Mouse (Mus musculus): ENCODE measurements at regions not wholly inside any gene's neighbourhood (a gene's known extent, or its start where the extent isn't known, plus 50 kb on each side); places are given as distances from the start of the nearest gene placed in this dataset.

DNA sequence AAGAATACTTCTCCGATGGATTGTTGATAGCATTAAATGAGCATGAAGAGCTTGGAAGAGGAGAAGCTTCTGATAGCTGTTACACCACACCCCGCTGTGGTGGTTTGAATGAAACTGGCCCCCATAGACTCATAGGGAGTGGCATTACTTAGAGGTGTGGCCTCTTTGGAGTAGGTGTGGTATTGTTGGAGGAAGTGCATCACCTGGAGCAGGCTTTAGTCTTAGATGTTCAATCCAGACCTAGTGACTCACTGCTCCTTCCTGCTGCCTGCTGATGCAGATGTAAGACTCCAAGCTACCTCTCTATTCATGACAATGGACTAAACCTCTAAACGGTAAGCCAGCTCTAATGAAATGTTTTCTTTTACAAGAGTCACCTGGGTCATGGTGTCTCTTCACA is 237.1 kb upstream of the Mpped2 start:
- DNase-seq (ENCODE audit: low spot score): no peak

DNA sequence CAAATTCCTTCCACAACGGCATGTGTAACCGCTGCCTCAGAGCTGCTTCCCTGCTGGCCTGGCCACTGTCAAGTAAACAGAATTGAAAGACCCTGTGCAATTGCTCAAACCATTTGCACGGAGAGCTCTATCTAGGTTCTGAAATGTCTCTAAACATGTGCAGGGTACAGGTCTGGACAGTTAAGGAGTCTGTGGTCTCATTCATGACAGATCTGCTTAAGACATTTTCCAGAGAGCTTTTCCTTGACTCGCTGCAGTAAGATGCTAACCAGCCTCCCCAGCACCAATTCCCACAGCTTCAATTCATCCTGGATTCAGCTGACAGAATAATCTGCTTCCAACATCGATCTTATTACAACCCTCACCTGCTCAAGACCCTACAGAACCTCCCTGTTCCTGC is 235.1 kb upstream of the Mpped2 start:
- DNase-seq (ENCODE audit: low spot score): no peak

DNA sequence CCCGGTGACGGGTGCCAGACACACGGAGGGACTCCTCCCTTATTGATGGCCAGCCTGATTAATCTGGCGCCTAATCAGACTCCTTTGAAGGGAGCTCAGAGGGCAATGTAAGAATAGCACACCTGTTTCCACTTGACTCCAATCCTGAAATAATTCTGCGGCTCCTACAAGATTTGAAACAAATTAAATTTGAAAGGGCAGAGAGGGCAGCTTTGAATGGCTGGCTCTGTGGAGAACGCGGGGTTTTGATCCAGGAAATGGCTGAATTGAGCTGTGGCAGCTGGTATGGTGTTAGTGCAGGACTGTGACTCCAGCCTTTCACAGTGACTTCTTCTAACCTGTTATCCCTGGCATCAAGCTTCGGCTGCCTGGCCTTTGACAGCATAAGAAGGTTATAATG is 232.0 kb upstream of the Mpped2 start:
- DNase-seq (ENCODE audit: low spot score): no peak

DNA sequence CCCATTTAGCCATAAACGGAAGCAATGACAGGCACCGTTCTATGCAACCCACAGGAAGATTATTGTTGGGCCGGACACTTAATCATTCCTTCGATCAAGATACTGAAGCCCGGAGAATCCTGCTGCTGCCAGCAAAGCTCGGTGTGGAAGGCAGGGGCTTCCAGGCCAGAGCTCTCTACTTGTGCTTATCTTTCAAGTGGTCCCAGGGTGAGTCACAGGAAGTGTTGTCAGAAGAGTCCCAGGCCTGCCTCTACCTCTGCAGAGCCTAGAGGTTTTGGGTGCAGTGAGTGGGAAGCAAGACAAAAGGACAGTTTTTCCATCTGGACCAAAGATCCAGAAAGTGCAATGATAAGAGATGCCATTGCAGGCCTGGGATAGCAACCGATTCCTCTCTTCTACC is 231.6 kb upstream of the Mpped2 start:
- DNase-seq (ENCODE audit: low spot score): no peak

DNA sequence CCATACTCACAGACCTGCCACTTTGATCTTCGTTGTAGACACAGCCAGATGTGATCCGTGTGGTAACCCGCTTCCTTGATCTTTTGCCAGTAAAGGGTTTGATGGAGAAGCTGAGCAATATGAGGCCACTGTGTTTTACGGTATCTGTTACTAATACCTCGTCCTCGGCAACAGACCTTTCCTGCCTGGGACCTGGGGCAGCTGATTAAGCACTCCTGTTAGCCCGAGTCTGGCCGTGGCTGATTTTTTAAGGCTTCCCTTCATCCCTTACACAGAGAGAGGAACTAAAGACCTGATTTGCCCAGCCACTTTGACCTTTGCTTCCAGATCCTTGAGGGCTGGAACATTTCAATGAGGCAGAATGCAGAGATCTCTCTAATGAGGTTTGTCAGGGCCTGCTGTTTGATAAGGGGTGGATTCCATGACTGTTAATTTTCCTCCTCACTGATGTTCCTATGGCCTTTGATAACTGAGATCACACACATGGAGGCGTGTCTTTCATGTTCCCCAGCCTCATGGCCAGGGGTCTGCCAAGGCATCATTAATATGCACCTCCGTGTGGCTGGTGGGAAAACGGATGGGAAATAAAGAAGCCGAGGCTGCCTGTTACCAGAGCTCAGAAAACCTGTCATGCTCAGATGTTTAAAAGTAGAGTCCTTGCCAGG is 231.0 kb upstream of the Mpped2 start:
- no peak for DNase-seq (ENCODE audit: low spot score)

DNA sequence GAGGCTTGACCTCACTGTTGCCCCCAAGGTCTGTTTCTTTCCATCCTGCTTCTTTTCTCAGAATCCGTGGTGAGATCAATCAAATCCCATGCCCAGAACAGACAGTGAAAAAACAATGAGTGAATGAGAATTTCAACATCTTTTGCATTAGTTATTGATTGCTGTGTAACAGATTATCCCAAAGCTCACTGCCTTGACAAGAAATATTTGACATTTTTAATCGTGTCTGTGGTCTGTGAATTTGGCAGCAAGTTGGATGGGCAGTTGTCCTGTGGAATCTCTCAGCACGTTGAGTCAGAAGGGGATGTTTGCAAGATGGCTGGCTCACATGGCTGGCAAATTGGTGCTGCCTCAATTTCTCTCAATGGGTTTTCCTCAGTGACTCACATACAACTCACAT is 228.0 kb upstream of the Mpped2 start:
- DNase-seq (ENCODE audit: low spot score): no peak

DNA sequence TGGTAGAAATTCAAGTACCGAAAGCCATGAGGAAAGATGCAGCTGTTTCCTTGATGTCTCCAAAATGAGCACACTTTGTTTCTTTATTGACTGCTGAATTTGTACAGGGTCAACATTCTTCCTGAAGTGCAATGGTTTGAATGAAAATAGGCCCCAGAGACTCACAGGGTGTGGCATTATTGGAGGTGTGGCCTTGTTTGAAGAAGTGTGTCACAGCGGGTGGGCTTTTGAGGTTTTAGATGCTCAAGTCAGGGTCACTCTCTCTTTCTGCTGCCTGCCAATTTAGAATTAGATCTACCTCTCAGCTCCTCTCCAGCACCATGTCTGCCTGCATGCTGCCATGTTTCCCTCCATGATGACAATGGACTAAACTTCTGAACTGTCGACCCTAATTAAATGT is 227.2 kb upstream of the Mpped2 start:
- no peak for DNase-seq (ENCODE audit: low spot score)

DNA sequence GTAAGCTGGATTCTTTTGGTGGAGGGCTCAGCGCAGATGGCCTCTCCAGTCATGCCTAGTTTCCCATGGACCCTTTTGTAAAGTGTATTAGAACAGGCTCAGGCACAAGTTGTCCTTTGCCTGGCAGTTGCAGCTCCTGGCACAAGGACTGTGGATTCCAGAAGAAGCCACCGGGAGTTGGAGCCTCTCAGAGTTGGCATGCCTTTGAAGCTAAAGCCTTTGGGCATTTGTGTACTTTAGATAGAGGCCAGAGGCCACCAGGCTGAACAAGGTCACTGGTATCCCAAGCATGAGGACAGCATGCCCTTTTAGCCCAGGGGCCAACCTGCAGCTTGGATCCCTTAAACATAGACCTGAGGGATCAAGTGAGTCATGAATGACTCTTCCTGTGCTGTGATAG is 223.9 kb upstream of the Mpped2 start:
- DNase-seq (ENCODE audit: low spot score): no peak

DNA sequence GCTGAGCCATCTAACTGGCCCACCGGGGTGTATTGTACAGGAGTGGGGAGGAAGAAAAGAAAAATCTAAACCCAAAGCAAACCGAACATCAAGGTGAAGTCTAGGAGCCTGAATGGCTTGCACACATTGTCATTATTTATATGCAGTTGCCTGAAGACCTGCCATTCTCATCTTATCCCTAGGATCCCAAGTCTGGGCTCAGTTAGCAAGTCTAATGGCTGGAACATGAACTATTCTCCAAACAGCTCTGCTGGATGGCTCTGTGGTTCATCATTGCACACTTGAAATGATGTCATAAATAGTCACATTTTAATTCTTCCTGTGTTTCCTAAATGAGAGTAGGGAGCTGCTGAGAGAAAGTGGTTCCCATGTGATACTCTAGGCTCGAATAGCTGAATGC is 219.6 kb upstream of the Mpped2 start:
- no peak for DNase-seq (ENCODE audit: low spot score)

DNA sequence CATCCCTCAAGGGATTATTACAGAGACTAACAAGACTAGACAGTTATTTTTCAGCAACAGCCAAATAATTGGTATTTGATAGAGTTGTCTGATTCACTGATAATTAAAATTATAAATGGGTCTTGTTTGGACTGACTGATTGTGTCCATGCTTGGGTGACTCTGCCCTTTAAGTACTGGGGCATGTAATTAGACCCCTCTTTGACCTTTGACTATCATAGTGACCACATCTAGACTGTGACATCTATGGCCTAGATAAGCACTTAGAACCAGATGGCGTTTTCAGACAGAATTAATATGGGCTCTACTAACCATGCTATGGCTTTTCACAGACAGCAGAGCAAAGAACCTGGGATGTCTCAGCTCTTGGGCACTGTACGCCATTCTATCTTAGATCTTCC is 215.1 kb upstream of the Mpped2 start:
- no peak for DNase-seq (ENCODE audit: low spot score)

DNA sequence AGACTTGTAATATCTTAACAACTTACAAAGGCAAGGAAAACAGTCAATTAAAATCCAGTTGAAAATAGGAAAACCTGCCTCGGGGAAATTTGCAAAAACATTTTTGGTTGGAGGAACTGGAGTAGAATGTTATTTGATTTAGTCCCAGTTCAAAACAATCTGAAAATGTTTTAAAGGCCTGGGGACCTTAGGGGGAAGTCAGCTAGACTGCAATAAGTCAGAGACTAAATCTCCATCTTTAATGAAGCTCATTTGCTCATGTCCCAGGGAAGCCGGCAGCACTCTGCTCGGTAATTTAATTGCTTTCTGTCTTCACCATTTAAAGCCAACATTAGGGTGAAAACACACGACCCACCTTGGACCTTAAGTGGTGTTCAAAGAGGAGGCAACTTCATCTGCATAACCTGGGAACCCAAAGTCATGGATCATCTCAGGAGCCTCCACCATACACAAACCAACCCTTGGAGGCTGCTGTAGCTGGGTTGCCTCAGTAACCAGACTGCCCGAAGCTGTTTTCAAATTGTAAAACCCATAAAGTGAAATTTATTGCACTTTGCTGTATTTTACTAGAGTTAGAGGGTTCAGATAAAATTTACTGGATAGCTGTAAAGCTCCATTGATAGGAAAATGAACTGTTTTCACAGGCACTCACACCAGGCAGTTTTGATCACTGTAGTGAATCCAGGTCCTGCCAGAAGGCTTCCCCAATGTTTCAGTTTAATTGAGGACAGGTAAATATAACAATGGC is 205.6 kb upstream of the Mpped2 start:
- DNase-seq (ENCODE audit: low spot score): no peak

DNA sequence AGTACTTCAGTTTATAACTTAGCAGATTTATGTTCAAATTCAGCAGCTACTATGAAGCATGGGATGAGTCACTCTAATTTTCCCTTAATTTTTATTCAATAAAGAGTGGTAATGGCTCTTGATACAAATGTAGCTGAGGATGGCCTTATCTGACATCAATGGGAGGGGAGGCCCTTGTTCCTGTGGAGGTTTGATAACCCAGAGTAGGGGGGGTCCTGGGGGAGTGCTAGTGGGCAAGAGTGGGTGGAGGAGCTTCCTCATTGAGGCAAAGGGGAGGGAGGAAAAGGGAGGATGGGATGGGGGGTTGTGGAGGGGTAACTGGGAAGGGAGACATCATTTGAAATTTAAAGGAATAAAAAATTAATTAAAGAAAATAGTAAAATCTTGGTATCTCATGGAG is 194.3 kb upstream of the Mpped2 start:
- no peak for DNase-seq (ENCODE audit: low spot score)

DNA sequence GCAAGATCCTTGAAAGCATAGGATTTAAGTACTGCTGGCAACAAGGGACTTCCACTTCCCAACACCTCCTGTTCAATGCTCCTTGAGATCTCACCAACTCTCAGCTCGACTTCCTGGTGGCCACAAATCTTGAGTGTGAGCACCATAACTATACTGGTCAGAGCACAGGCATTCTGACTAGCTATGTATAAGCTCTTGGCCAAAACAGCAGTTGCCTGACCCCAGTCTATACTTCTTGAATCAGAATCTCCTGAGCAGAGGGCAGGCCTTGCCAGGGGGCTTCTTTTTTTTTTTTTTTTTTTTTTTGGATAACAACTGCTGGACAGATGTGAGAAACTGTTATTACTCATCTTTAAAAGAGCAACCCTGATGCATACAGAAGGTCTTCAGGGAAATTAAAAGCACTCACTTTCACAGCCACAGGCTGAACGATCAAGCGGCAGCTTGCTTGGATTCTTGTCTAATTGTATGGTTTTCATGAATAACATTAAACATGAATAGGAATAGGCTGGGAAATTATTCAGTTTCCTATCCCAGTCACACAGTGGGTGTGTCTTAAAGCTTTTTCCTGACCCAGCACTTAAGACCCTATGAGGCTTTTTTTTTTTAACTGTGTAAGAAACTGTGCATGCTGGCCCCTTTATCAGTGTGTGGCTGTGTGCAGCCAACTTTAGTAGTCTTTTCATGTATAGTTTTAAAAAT is 193.7 kb upstream of the Mpped2 start:
- no peak for DNase-seq (ENCODE audit: low spot score)

DNA sequence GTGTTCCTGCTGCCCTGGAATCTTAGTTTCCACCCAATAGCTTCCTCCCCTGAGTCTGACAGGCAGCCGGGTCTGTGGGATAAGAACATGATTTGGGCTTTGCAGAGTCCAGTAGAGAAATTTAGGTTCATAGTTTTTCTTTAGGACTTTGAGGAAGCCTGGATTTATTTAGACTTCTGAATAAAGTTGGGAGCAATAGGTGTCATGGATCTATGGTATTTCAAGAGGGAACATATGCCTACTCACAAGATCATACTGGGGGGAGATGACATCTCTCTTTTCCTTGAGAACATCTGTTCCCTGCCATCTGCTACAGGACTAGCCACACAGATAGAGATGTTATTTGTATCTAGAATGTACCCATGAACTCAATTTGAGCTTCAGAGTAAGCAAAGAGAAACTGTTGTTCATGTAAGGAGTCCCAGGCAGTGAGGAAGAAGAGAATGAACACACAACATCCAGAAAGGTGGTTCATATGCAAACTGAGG is 188.1 kb upstream of the Mpped2 start:
- no peak for DNase-seq (ENCODE audit: low spot score)

DNA sequence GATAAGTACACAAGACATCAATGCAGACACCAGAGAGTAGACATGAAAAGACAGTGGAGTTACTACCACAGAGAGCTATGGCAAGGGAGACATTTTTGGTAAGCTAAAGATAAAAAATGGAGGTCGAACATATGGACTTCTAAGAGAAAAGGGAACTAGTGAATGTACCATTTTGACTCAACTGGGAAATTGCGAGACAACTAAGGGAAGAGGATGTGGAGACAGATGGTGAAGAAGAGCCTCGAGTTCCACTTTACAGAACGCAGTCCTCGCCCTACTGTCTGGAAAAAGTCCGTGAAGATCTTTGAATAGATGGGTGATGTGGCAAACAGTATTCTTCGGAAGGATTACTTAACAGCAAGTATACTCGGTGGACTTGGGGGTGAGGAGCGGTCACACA is 181.2 kb upstream of the Mpped2 start:
- DNase-seq (ENCODE audit: low spot score): no peak

DNA sequence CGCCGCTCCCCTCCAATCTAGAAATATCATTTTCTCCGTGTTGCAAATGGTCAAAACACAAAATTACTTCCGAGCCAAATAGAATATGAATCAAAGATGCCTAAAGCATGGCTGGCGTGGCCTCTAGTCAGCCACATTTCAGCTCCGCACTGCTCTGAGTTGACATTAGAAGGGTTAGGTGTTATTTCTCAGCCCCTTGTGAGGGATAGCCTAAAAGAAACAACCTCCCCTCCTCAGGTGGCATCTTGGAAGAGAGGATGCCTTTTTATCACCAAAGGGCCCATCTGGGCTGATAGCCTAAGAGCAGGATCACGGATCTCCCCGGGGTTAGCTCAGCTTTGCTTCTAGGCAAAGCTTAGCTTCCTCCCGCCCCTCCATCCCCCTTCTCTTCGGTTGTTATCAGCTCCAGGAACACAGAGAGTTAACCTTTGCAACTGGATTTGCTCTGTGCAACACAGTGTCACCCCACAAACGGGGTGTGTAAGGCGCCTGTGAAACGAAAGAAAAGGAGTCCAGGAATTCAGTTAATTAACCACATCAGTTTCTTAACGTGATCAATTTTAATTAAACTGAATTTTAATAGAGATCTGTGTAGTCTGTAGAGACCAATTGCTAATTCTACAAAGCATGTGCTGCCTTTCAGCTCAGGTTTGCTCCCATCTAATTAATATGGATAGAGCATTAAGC is 180.6 kb upstream of the Mpped2 start:
- no peak for DNase-seq (ENCODE audit: low spot score)

DNA sequence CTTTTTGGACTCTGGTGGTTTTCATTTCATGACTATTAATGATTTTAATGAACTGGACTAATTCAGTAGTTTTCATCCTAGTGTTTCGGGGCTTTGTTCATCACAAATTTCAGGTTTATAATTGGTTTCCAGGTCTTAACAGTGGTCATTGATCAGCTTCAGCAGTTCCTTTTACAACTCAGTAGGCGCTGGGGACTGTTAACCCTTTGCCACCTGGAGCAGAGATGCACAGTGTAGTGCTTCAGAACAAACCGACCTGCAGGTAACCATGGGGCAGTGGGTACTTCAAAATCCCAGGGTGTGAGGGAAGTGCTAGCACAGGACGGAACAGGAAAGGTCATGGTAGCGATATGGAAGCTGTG is 180.1 kb upstream of the Mpped2 start:
- no peak for DNase-seq (ENCODE audit: low spot score)

DNA sequence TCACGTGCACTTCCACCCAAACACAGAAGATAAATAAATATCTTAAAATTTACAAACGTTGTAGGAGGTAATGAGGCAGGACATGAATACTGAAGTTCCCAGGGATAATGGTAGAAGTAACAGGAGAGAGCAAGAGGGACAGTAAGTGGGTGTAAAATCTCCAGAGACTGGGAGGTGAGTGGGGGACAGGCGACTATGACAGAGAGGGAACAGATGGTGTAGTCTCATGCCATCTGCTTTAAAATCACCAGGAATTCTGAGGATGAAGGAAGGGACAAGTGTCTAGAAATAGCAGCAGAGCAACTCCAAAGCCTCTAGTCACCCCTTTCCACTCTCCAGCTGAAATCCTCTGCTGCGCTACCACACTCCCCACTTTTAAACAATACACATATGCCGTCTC is 175.8 kb upstream of the Mpped2 start:
- DNase-seq (ENCODE audit: low spot score): no peak

DNA sequence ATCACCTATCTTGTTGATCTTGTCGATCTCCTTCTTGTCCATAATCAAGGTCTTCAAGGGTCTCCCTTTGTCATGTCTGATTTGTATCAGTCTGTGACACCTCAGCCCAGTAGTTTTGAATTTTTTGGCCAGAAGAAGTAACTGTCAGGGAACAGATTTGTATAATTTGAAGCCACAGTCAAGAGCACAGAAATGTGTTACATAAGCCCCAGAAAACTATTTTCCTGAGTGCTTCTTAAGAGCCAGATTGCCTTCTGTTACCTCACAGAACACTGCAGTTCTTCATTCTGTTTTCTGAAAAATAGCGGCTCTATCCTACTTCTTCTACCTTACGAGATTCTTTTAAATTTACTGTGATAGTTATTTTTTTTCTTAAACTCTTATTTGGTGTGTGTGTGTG is 170.1 kb upstream of the Mpped2 start:
- DNase-seq (ENCODE audit: low spot score): no peak

DNA sequence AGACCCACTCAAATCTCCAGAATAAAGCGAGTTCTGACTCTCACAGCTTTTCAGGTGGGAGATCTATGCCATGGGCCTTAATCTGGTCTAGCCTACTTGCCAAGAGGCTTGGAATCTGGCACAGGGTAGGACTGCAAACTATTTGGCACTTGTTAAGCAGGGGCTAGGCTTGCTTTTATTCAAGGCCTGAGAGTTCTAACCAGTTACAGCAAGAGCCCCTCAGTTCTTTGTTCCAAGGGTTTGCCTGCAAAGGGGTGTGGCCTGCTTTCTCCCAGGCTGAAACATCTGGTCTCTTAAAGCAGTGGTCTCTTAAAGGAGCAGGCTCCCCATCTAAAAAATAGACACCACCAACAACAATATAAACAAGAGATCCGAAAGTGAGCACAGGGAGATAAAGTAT is 166.1 kb upstream of the Mpped2 start:
- no peak for DNase-seq (ENCODE audit: low spot score)

DNA sequence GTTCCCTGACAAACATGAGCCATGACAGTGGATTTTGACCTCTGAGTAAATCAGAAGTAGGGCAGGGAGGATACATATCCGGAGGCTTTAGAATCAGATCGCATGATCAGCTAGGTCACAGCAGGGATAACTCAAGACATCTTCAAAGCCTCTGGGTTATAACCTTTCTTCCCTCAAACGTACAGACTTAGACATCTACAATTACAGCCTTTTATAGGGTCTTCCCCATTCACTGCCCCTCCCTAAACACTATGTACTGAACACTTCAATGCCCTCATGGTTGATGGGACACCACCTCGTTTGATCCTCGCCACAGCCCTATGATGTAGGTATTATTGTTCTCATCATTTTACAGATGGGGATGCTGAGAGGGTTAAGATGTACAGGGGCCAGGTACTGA is 163.8 kb upstream of the Mpped2 start:
- no peak for DNase-seq (ENCODE audit: low spot score)

DNA sequence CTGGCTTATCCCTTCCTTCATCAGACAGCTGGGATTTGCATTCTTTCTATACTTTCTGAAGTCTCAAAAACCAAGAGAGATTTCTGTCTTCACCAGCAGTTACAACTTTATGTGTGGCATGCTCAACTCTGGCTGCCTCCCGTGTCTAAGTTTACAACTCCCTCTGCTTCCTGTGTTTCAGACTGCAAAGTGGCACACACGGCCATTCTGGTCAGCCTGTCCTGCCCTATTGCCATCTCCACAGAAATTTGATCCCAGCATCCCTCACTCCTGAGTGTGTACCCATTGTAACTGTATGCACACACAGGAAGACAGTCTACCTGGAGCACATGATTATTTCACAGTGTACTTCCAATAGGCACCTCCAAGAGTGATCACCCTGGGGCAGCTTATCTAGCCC is 163.3 kb upstream of the Mpped2 start:
- no peak for DNase-seq (ENCODE audit: low spot score)

DNA sequence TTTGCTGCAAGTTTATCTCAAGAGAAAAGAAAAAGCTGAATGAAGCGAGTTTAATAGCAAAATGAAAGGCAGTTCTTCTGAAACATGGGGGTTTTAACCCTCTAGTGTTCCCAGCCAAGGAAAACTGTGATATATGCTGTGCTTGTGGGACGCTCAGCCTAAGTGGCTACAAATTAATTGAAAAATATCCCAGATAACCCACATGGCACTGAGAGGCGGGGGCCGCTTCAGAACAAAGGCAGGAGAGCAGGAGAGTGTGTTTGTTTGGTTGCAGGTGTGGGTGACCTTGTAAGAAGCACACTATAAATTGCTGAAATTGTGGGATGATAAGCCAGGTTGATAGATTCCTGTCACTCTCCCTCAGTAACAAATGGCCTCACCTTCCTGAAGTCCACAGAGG is 154.7 kb upstream of the Mpped2 start:
- DNase-seq (ENCODE audit: low spot score): no peak
